Mouse (Mus musculus): ENCODE results near the gene Slc18a2. TPM values are rescaled to one million over a fixed set of nuclear protein-coding genes. Genes with fewer than 3 reads are reported as not detected.

Slc18a2 gene
- polyA plus RNA-seq, 1 experiment from 2014 or later: 1.9 TPM

DNA sequence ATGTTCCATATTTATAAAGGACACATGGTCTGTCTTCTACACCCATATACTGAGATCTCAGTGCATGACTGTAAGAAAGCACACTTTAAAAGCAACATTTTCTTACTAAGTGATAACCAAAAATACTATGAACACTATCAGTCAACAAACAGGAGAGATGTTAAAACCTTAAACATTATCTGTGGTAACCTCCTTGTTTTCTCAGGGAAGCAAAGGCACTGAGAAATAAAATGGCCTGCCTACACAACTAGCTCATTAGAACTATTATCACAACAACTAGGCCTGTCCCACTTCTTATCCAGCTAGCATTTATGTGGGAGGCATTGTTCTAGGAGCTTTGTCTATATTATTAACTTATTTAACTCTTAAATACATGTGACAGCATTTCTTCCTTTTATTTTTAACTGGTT is 70.1 kb downstream of the Slc18a2 start:
- no peak for DNase-seq
- Histone ChIP-seq H3K9me3 (ENCODE audit: low read length) (no peaks in the 10 kb centered on the region), H3K4me3 (ENCODE audit: low read depth, low read length) (no peak overlapping the region), H3K27ac (ENCODE audit: low read depth) (no peak overlapping the region), H3K27me3 (ENCODE audit: insufficient read depth, low read length) (no peaks in the 10 kb centered on the region), H3K4me1 (ENCODE audit: insufficient read depth) (peaks cover 11% of the 10 kb centered on the region), H3K9ac (replicated peaks) (no peak overlapping the region), H3K4me2 (ENCODE audit: low read depth, low read length) (peak overlapping the region; percentile 15; the same call in 1 of the 2 replicates), H3K36me3 (replicated peaks; ENCODE audit: insufficient read depth, low read length) (peaks cover 7% of the 10 kb centered on the region)
- TF ChIP-seq CTCF (IDR thresholded peaks at IDR 0.05; ENCODE audit: low read depth) (no peak), EP300 (IDR thresholded peaks at IDR 0.05; ENCODE audit: low read depth) (peak; percentile 80)
- ATAC-seq: peak; percentile 61

DNA sequence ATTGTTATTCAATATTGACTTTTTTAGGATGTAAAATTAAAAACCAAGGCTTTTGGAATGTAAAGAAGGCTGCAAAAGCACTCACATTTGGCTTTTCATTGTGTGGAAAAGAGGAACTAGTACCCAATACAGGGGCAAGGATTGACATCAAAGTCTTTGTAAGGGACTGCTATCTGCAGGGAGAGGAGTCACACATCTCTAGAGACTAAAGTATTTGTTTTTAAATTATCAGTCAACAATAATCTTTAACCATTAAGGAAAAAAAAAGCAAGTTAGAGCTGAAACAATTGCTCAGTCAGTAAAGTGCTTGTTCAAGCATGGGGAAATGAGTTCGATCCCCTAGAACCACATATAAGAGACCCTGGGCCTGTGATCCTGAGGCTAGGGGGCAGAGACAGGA is 76.0 kb downstream of the Slc18a2 start:
- WGBS (ENCODE audit: insufficient replicate concordance): 100% methylated on average over 1 of the region's 1 CpGs
- DNase-seq (no peak), ATAC-seq (no peak)
- TF ChIP-seq CTCF (IDR thresholded peaks at IDR 0.05; ENCODE audit: low read depth) (no peak), EP300 (IDR thresholded peaks at IDR 0.05; ENCODE audit: low read depth) (no peak)
- Histone ChIP-seq H3K4me2 (ENCODE audit: low read depth, low read length) (no peak overlapping the region), H3K9ac (replicated peaks) (no peak overlapping the region), H3K27me3 (ENCODE audit: insufficient read depth, low read length) (no peaks in the 10 kb centered on the region), H3K9me3 (ENCODE audit: low read length) (no peaks in the 10 kb centered on the region), H3K4me1 (ENCODE audit: insufficient read depth) (peaks cover 29% of the 10 kb centered on the region), H3K36me3 (replicated peaks; ENCODE audit: insufficient read depth, low read length) (0 out of 2 replicates have a peak, but pooled peaks cover 7% of the 10 kb centered on the region), H3K4me3 (ENCODE audit: low read depth, low read length) (no peak overlapping the region), H3K27ac (ENCODE audit: low read depth) (no peak overlapping the region)

DNA sequence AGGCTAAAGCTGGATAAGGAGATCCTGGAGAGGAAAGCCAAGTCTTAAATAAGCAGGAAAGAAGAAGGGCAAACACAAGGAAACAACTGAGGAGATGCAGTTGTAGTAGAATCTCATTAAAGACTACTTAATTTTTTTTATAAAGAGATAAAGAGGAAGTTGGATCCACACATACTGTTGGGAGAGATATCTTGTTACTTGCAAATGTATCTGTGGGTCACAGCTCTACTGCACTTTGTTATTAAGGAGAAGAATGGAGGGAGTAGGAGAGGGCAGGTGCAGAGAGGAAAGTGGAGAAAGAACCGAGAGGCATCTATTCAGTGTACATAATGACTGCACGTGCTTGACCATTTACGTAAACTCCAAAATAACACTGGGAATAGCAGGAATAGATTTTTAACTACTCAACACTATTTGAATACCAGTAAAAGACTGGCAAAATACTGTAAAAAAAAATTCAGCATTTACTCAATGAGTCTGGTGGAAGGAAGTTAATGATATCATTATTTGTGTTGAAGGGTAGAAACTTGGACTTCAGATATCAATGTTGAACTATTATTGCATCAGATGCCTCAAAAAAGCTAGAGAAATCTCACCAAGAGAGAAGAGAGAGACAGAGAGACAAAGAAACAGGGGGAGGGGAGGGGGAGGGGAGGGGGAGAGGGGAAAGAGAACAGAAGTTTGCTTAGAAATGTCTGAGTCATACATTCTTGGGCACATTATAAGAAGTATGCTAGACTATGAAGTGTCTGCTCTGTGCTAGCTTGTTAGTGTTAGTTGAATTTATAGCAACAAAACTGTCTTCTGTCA is 77.4 kb downstream of the Slc18a2 start:
- no peak overlapping the region for H3K4me2 ChIP-seq (ENCODE audit: low read depth, low read length)
- ATAC-seq (no peak), DNase-seq (no peak)
- WGBS (ENCODE audit: insufficient replicate concordance): 65% methylated on average over 3 of the region's 3 CpGs
- 0 out of 2 replicates have a peak, but pooled peaks cover 7% of the 10 kb centered on the region for H3K36me3 ChIP-seq (replicated peaks; ENCODE audit: insufficient read depth, low read length)
- H3K4me1 ChIP-seq (ENCODE audit: insufficient read depth): peaks cover 32% of the 10 kb centered on the region
- no peaks in the 10 kb centered on the region for H3K27me3 ChIP-seq (ENCODE audit: insufficient read depth, low read length)
- H3K4me3 ChIP-seq (ENCODE audit: low read depth, low read length): no peak overlapping the region
- TF ChIP-seq CTCF (IDR thresholded peaks at IDR 0.05; ENCODE audit: low read depth): no peak
- TF ChIP-seq EP300 (IDR thresholded peaks at IDR 0.05; ENCODE audit: low read depth): no peak
- no peak overlapping the region for H3K9ac ChIP-seq (replicated peaks)
- H3K9me3 ChIP-seq (ENCODE audit: low read length): no peaks in the 10 kb centered on the region
- H3K27ac ChIP-seq (ENCODE audit: low read depth): peak overlapping the region; percentile 13; the same call in 1 of the 2 replicates

DNA sequence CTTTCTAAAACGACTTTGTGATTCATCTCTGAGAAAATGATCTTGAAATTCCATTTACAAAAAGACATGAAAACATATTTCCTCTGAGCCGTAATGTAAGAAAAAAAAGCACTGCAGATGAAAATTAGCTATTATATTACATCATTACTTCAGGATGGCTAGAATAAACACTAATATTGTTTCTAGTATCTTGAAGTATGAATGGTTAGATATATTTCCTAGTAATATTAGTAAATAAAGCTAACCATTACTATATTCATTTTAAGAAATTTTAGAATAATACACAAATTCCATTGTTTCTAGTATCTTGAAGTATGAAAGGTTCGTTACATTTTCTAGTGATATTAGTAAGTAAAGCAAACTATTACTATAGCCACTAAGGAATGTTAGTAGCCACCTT is 79.2 kb downstream of the Slc18a2 start:
- ATAC-seq (no peak), DNase-seq (no peak)
- no peak overlapping the region for H3K9ac ChIP-seq (replicated peaks)
- H3K9me3 ChIP-seq (ENCODE audit: low read length): no peaks in the 10 kb centered on the region
- no peak for TF ChIP-seq EP300 (IDR thresholded peaks at IDR 0.05; ENCODE audit: low read depth)
- no peak for TF ChIP-seq CTCF (IDR thresholded peaks at IDR 0.05; ENCODE audit: low read depth)
- WGBS (ENCODE audit: insufficient replicate concordance): 78% methylated on average over 3 of the region's 3 CpGs
- peaks cover 33% of the 10 kb centered on the region for H3K4me1 ChIP-seq (ENCODE audit: insufficient read depth)
- H3K36me3 ChIP-seq (replicated peaks; ENCODE audit: insufficient read depth, low read length): 0 out of 2 replicates have a peak, but pooled peaks cover 7% of the 10 kb centered on the region
- H3K4me3 ChIP-seq (ENCODE audit: low read depth, low read length): no peak overlapping the region
- H3K27ac ChIP-seq (ENCODE audit: low read depth): no peak overlapping the region
- no peak overlapping the region for H3K4me2 ChIP-seq (ENCODE audit: low read depth, low read length)
- H3K27me3 ChIP-seq (ENCODE audit: insufficient read depth, low read length): no peaks in the 10 kb centered on the region

DNA sequence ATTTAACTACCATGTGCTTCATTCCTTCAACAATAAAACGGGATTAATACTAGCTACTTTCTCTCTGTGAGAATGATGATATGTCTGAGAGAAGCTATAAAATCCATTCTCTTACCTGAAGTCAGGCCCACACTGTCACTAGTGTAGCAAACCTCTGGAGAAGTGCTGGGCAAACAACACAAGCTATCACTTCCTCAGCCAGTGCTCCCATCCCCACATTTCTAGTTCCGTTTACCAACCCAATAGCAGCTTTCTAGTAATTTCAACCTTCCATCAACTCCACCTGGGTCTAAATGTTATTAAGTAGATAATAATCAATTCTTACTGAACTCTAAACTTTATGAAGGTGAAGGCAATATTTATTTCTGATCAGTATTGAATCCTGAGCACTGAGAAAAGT is 82.3 kb downstream of the Slc18a2 start:
- ATAC-seq (no peak), DNase-seq (no peak)
- H3K27me3 ChIP-seq (ENCODE audit: insufficient read depth, low read length): no peaks in the 10 kb centered on the region
- H3K4me3 ChIP-seq (ENCODE audit: low read depth, low read length): peak overlapping the region; percentile 96
- no peak overlapping the region for H3K27ac ChIP-seq (ENCODE audit: low read depth)
- no peaks in the 10 kb centered on the region for H3K9me3 ChIP-seq (ENCODE audit: low read length)
- 0 out of 2 replicates have a peak, but pooled peaks cover 2% of the 10 kb centered on the region for H3K36me3 ChIP-seq (replicated peaks; ENCODE audit: insufficient read depth, low read length)
- TF ChIP-seq CTCF (IDR thresholded peaks at IDR 0.05; ENCODE audit: low read depth) (no peak), EP300 (IDR thresholded peaks at IDR 0.05; ENCODE audit: low read depth) (no peak)
- H3K4me1 ChIP-seq (ENCODE audit: insufficient read depth): peaks cover 24% of the 10 kb centered on the region
- WGBS (ENCODE audit: insufficient replicate concordance): 28% methylated on average over 2 of the region's 2 CpGs
- H3K4me2 ChIP-seq (ENCODE audit: low read depth, low read length): peak overlapping the region; percentile 99
- peak overlapping the region; percentile 51; the same call in 1 of the 2 replicates for H3K9ac ChIP-seq (replicated peaks)

DNA sequence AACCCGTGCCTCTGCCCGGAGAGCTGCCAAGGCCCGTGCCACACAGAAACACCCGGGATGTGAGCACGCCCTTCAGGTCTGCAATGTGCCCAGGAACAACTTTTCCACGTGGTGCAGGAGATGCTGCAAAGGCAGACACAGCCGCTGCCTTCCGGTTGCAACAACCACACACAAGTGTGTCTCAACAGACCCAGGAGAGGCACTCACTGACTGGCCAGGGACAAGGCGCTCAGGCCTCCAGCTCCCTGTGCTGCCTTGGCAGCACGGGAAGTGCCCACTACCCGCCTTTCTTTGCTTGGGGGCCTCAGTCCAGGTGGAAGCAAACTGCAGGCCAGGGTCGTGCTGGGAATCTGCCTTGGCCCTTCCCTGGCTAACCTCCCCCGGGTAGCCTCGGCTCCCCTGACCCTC is 83.6 kb downstream of the Slc18a2 start:
- Histone ChIP-seq H3K9me3 (ENCODE audit: low read length) (no peaks in the 10 kb centered on the region), H3K4me2 (ENCODE audit: low read depth, low read length) (peak overlapping the region; percentile 99), H3K4me1 (ENCODE audit: insufficient read depth) (peaks cover 22% of the 10 kb centered on the region), H3K27me3 (ENCODE audit: insufficient read depth, low read length) (no peaks in the 10 kb centered on the region), H3K27ac (ENCODE audit: low read depth) (peak overlapping the region; percentile 96), H3K9ac (replicated peaks) (peak overlapping the region; percentile 96), H3K4me3 (ENCODE audit: low read depth, low read length) (peak overlapping the region; percentile 96), H3K36me3 (replicated peaks; ENCODE audit: insufficient read depth, low read length) (0 out of 2 replicates have a peak, but pooled peaks cover 2% of the 10 kb centered on the region)
- DNase-seq: peak; percentile 74
- TF ChIP-seq CTCF (IDR thresholded peaks at IDR 0.05; ENCODE audit: low read depth): no peak
- TF ChIP-seq EP300 (IDR thresholded peaks at IDR 0.05; ENCODE audit: low read depth): no peak
- ATAC-seq: peak; percentile 14
- WGBS (ENCODE audit: insufficient replicate concordance): under 1% methylated on average over 14 of the region's 14 CpGs

All from liver, postnatal 0 days (tissue).